Mouse (Mus musculus): Measurements from ENCODE around the gene Larp4b.

GRCm38 (mm10) chr13:9125193-9125592 is 31.5 kb downstream of the Larp4b start:
- TF ChIP-seq POLR2A (IDR thresholded peaks at IDR 0.05; ENCODE audit: insufficient read depth, low read depth, low read length) (no peak), CTCF (IDR thresholded peaks at IDR 0.05; ENCODE audit: insufficient read depth, low read depth, low read length) (no peak)

Data from olfactory bulb, adult 2 months (tissue).